Mouse (Mus musculus): ENCODE data around the gene Fars2. TPM values are rescaled to one million over a fixed set of nuclear protein-coding genes. Genes with fewer than 3 reads are reported as not detected.

Gene Fars2
- polyA plus RNA-seq, 1 experiment from 2014 or later: 30.6 TPM

DNA sequence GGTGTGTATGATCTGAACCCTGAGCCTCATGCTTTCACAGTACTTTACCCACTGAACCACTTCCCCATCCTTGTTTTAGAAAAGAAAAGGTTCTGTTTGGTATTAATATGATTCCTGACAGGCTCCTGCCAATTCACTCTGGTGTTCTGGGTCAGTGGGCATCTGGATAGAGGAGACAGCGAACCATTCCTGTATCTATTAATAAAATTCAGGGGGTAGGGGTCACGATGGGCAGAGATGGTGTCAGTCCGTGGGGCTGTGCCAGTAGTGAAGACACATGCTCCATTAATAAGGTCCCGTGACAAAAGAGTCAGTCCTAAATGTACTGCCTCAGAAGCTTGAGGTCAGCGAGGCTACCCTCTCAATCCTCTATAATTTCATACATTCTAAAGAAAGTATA lies 4.0 kb upstream of the Fars2 start:
- Histone ChIP-seq H3K36me3 (no peaks in the 10 kb centered on the region), H3K4me1 (peaks cover 6% of the 10 kb centered on the region), H3K4me3 (no peak overlapping the region), H3K4me2 (replicated peaks) (no peak overlapping the region), H3K9ac (no peak overlapping the region), H3K9me3 (no peaks in the 10 kb centered on the region), H3K27me3 (replicated peaks) (no peaks in the 10 kb centered on the region), H3K27ac (no peak overlapping the region)
- 87% methylated on average over 5 of the region's 5 CpGs for WGBS
- no peak for ATAC-seq (ENCODE audit: low FRiP score, low read depth)

DNA sequence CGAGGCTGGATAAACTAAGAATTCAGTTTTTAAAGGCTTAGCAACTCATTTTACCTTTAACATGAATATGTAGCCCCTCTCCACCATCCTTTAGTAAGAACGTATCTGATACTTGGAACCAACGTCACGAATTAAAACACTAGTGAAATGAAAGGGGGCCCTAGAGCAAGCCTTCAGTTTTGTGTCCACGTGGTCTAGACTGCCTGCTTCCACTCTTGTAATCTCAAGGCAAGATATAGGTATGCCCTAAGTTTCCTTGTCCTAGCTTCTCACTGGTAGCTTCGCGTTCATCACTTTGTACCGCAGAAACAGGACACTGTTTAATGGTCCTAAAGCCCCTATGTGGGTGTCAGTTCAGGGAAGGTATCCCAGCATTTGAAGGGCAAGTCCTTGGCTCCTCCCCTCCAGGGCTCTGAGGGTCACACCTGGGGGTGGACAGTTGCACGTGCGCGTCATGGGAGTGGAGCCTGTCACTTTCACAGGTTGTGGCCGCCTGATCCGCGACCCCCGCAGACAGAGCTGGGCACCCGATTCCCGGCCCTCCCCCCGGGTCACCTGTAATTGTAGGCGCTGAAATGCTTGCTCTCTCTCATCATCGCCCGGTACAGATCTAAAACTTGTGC lies 581 bp upstream of the Fars2 start:
- Histone ChIP-seq H3K27me3 (replicated peaks) (no peaks in the 10 kb centered on the region), H3K9me3 (no peaks in the 10 kb centered on the region), H3K36me3 (no peaks in the 10 kb centered on the region), H3K9ac (peak overlapping the region; percentile 65), H3K4me2 (replicated peaks) (peak overlapping the region; percentile 95), H3K4me1 (peaks cover 6% of the 10 kb centered on the region), H3K4me3 (peak overlapping the region; percentile 54), H3K27ac (no peak overlapping the region)
- WGBS: 9% methylated on average over 21 of the region's 21 CpGs
- peak; percentile 37 for ATAC-seq (ENCODE audit: low FRiP score, low read depth)

GRCm38 (mm10) chr13:36119684-36120083 lies 2.5 kb downstream of the Fars2 start:
- ATAC-seq (ENCODE audit: low FRiP score, low read depth): no peak
- 80% methylated on average over 4 of the region's 4 CpGs for WGBS
- H3K4me2 ChIP-seq (replicated peaks): no peak overlapping the region
- H3K9ac ChIP-seq: no peak overlapping the region
- no peaks in the 10 kb centered on the region for H3K9me3 ChIP-seq
- H3K27ac ChIP-seq: no peak overlapping the region
- H3K4me3 ChIP-seq: no peak overlapping the region
- H3K36me3 ChIP-seq: no peaks in the 10 kb centered on the region
- peaks cover 6% of the 10 kb centered on the region for H3K4me1 ChIP-seq
- no peaks in the 10 kb centered on the region for H3K27me3 ChIP-seq (replicated peaks)

GRCm38 (mm10) chr13:36120606-36121005 lies 3.4 kb downstream of the Fars2 start:
- no peaks in the 10 kb centered on the region for H3K27me3 ChIP-seq (replicated peaks)
- H3K4me2 ChIP-seq (replicated peaks): no peak overlapping the region
- ATAC-seq (ENCODE audit: low FRiP score, low read depth): no peak
- H3K27ac ChIP-seq: no peak overlapping the region
- no peaks in the 10 kb centered on the region for H3K9me3 ChIP-seq
- H3K4me1 ChIP-seq: peaks cover 6% of the 10 kb centered on the region
- H3K9ac ChIP-seq: no peak overlapping the region
- H3K36me3 ChIP-seq: no peaks in the 10 kb centered on the region
- no peak overlapping the region for H3K4me3 ChIP-seq

DNA sequence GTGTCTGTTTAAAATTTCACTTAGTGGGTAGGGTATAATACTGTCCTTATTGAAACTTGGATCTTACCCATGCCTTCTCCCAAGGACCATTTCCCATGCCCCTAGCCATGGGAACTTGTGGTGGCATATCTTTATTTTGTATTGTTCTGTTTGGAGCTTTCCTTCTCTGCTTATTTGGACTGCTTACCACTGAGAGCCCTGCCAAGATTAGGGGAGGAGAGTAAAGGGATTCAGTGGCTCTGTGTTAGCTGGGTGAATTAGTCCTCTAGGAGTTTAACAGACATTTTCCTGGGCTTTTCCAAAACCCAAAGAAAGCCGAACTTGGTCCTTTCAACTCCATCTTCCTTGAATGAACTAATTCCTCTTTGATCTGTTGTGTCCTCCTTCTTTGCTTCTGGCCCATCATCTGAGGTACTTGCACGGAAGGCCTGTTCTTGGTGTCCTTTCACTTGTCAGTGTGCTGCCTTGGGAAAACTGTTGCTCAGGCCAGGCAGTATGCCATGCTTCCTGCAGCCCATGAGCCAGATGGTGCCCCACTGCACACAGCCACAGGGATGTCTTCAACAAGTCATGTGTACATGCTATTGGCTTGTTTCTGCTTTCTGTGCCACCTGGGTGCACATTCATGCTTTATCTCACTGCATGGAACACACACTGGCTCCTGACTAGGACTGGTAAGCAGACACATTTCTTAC lies 12.3 kb downstream of the Fars2 start:
- 86% methylated on average over 2 of the region's 2 CpGs for WGBS
- H3K4me1 ChIP-seq: no peaks in the 10 kb centered on the region
- no peak overlapping the region for H3K4me3 ChIP-seq
- H3K4me2 ChIP-seq (replicated peaks): no peak overlapping the region
- H3K36me3 ChIP-seq: no peaks in the 10 kb centered on the region
- no peak overlapping the region for H3K9ac ChIP-seq
- no peak for ATAC-seq (ENCODE audit: low FRiP score, low read depth)
- no peaks in the 10 kb centered on the region for H3K27me3 ChIP-seq (replicated peaks)
- H3K9me3 ChIP-seq: no peaks in the 10 kb centered on the region
- no peak overlapping the region for H3K27ac ChIP-seq

GRCm38 (mm10) chr13:36131401-36131800 lies 14.2 kb downstream of the Fars2 start:
- ATAC-seq (ENCODE audit: low FRiP score, low read depth): no peak
- Histone ChIP-seq H3K9me3 (no peaks in the 10 kb centered on the region), H3K27me3 (replicated peaks) (no peaks in the 10 kb centered on the region), H3K36me3 (no peaks in the 10 kb centered on the region), H3K4me3 (no peak overlapping the region), H3K4me1 (no peaks in the 10 kb centered on the region), H3K27ac (no peak overlapping the region), H3K4me2 (replicated peaks) (no peak overlapping the region), H3K9ac (no peak overlapping the region)
- 92% methylated on average over 5 of the region's 5 CpGs for whole genome bisulfite sequencing

GRCm38 (mm10) chr13:36131992-36132649 lies 14.9 kb downstream of the Fars2 start:
- 80% methylated on average over 5 of the region's 5 CpGs for WGBS
- ATAC-seq (ENCODE audit: low FRiP score, low read depth): no peak

GRCm38 (mm10) chr13:36139703-36140102 lies 22.5 kb downstream of the Fars2 start:
- Histone ChIP-seq H3K27ac (no peak overlapping the region), H3K27me3 (replicated peaks) (no peaks in the 10 kb centered on the region), H3K9me3 (no peaks in the 10 kb centered on the region), H3K9ac (no peak overlapping the region), H3K4me1 (no peaks in the 10 kb centered on the region), H3K36me3 (no peaks in the 10 kb centered on the region), H3K4me2 (replicated peaks) (no peak overlapping the region), H3K4me3 (no peak overlapping the region)
- no peak for ATAC-seq (ENCODE audit: low FRiP score, low read depth)
- WGBS: 88% methylated on average over 5 of the region's 5 CpGs

More at GRCm38 (mm10) chr13:36131992-36132649, 14.9 kb downstream of the Fars2 start:
- Histone ChIP-seq H3K27me3 (replicated peaks) (no peaks in the 10 kb centered on the region), H3K4me2 (replicated peaks) (no peak overlapping the region), H3K9me3 (no peaks in the 10 kb centered on the region), H3K4me1 (no peaks in the 10 kb centered on the region), H3K9ac (no peak overlapping the region), H3K36me3 (no peaks in the 10 kb centered on the region), H3K27ac (no peak overlapping the region), H3K4me3 (no peak overlapping the region)

DNA sequence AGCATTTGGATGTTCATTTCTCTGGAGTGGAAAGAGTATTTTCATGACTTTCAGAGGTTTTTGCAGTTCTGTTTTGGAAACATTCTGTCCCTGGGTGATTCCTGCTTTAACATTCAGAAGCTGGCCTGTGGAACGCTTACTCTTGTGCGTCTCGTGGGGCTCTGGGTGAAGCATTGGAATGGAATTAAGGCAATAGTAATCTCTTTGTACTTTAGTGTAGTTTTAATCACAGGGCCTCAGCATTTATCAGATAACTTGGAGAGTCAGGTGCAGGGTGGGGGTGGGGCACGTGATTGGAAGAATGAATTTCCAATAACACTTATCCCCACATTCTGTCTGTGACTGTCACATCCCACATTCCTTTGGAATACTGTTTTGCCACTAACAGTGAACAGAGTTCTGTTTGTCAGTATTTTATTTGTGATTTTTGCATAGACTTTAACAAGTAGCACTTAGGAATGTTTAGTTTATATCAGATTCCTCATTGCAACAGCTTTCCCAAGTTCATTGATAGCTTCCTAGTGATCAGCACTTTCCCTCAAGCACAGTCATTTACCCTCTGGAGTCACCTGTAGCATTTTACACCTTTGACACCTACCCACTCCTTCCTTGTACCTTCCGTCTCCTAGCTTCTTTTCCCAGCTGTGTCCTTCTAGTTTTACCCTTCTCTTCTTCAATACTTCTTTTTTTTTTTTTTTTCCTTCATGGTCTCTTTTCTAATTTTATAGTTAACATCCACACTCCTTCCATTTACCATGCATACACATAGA lies 23.2 kb downstream of the Fars2 start:
- WGBS: 87% methylated on average over 5 of the region's 5 CpGs
- no peaks in the 10 kb centered on the region for H3K27me3 ChIP-seq (replicated peaks)

GRCm38 (mm10) chr13:36145601-36146000 lies 28.4 kb downstream of the Fars2 start:
- no peak overlapping the region for H3K4me2 ChIP-seq (replicated peaks)
- no peaks in the 10 kb centered on the region for H3K36me3 ChIP-seq
- peaks cover 4% of the 10 kb centered on the region for H3K4me1 ChIP-seq
- no peak overlapping the region for H3K27ac ChIP-seq
- ATAC-seq (ENCODE audit: low FRiP score, low read depth): no peak
- no peak overlapping the region for H3K9ac ChIP-seq
- no peaks in the 10 kb centered on the region for H3K27me3 ChIP-seq (replicated peaks)
- H3K9me3 ChIP-seq: no peaks in the 10 kb centered on the region
- H3K4me3 ChIP-seq: no peak overlapping the region
- WGBS: 82% methylated on average over 1 of the region's 1 CpGs

More for the DNA sequence above, 23.2 kb downstream of the Fars2 start:
- no peaks in the 10 kb centered on the region for H3K9me3 ChIP-seq
- no peaks in the 10 kb centered on the region for H3K36me3 ChIP-seq
- H3K4me3 ChIP-seq: no peak overlapping the region
- no peak overlapping the region for H3K27ac ChIP-seq
- ATAC-seq (ENCODE audit: low FRiP score, low read depth): no peak
- H3K9ac ChIP-seq: no peak overlapping the region
- H3K4me2 ChIP-seq (replicated peaks): no peak overlapping the region
- H3K4me1 ChIP-seq: no peaks in the 10 kb centered on the region

DNA sequence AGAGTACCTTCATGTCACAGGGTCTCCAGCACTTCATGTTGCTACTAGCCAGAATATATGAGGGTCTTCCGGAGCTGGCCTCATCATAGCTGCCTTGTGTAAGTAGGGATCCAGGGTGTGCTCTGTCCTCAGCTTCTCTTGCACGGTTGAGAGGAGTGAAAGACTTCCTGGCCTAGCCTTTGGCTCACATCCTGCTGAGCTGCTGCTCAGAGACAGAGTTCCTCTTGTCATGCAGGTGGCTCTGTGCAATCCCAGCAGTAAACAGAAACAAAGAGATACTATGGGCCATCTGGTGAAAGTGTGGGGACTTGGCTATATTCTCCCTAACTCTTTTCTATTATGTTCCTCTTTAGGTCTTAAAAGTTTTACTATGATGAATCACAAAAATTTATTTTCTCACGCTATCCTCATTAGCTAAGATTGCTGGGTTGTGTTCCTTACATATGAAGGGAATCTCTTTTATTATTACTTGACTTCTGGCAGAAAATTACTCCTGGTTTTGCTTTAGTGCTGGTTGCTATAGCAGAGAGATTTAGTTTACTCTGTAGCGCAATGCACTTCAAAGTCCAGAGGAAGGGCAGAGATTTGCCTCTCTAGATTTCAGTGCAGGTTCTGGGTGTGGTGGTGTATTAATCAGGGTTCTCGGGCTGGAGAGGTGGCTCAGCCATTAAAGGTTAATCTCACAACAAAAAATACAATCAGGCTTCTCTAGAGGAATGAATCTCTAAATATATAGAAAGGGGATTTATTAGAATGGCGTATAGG lies 32.1 kb downstream of the Fars2 start:
- Histone ChIP-seq H3K4me1 (peaks cover 4% of the 10 kb centered on the region), H3K4me3 (no peak overlapping the region), H3K9ac (no peak overlapping the region), H3K36me3 (no peaks in the 10 kb centered on the region), H3K9me3 (no peaks in the 10 kb centered on the region), H3K27me3 (replicated peaks) (no peaks in the 10 kb centered on the region), H3K27ac (no peak overlapping the region), H3K4me2 (replicated peaks) (no peak overlapping the region)
- ATAC-seq (ENCODE audit: low FRiP score, low read depth): no peak
- WGBS: 48% methylated on average over 6 of the region's 6 CpGs

All from neural tube, embryonic 12.5 days (tissue).